Mouse (Mus musculus) midbrain, postnatal 0 days (tissue): ENCODE results near the gene Wdr83os. TPM values are rescaled to one million over a fixed set of nuclear protein-coding genes. Genes with fewer than 3 reads are reported as not detected.

Experiments
- ATAC-seq: fragments of 200-750 bp; cut with Nextera tagmentation; 2 replicates; pipeline ENCODE4 v1.8.0; 2017; ENCODE audit warnings: moderate number of reproducible peaks, mild to moderate bottlenecking, moderate TSS enrichment, moderate library complexity; ENCODE audit not compliant: low FRiP score
- DNase-seq: peaks from one replicate; pipeline ENCODE4 v3.0.0-alpha.2; 2015; ENCODE audit warnings: low spot score
- H3K27ac ChIP-seq: fragments of 300-500 bp; sonication (generic); 2 replicates; pipeline ENCODE4 v1.5.1; 2014; ENCODE audit warnings: low read depth, mild to moderate bottlenecking, low read length, mixed read lengths
- H3K27me3 ChIP-seq: fragments of 300-500 bp; sonication (generic); 2 replicates; pipeline ENCODE4 v1.6.1; 2014; ENCODE audit warnings: low read length, control low read depth, mixed read lengths; ENCODE audit not compliant: insufficient read depth
- H3K36me3 ChIP-seq: fragments of 300-500 bp; sonication (generic); 2 replicates; pipeline ENCODE4 v1.6.1; 2014; ENCODE audit warnings: low read length, control low read depth, mixed read lengths; ENCODE audit not compliant: insufficient read depth
- H3K4me1 ChIP-seq: fragments of 300-500 bp; sonication (generic); 2 replicates; pipeline ENCODE4 v1.6.1; 2014; ENCODE audit warnings: mild to moderate bottlenecking, control low read depth, antibody characterized with exemption, low read length, mixed read lengths; ENCODE audit not compliant: insufficient read depth
- H3K4me2 ChIP-seq: fragments of 300-500 bp; sonication (generic); 2 replicates; pipeline ENCODE4 v1.6.1; 2014; ENCODE audit warnings: low read depth, mild to moderate bottlenecking, low read length, mixed read lengths; ENCODE audit not compliant: poor library complexity, severe bottlenecking
- H3K4me3 ChIP-seq: fragments of 300-500 bp; sonication (generic); 2 replicates; pipeline ENCODE4 v1.5.1; 2014; ENCODE audit warnings: low read depth, mild to moderate bottlenecking, low read length, moderate library complexity
- H3K9ac ChIP-seq: fragments of 300-500 bp; sonication (generic); replicated peaks from 2 replicates; pipeline ENCODE4 v1.6.1; 2014; ENCODE audit warnings: mild to moderate bottlenecking, low read length, moderate library complexity, mixed read lengths; ENCODE audit not compliant: poor library complexity, severe bottlenecking
- H3K9me3 ChIP-seq: fragments of 300-500 bp; sonication (generic); 2 replicates; pipeline ENCODE4 v1.6.1; 2016; ENCODE audit warnings: low read length, control low read depth
- CTCF ChIP-seq: IDR thresholded peaks from 2 replicates; pipeline ENCODE4 v1.5.1; 2016; ENCODE audit warnings: antibody characterized with exemption, mild to moderate bottlenecking
- WGBS: fragments of 180-500 bp; shearing (Covaris S2); extraction: QIAGEN DNeasy Blood & Tissue Kit; methylation state at CpG from one replicate; pipeline ENCODE4 v1.1.7; 2014; 5-methylcytosine and 5-hydroxymethylcytosine counted together
- polyA plus RNA-seq: library from polyadenylated mRNA; unstranded; fragments of >200 nt; fragmentation: Nextera tagmentation; extraction: Ambion mirVana; gene quantifications from 2 replicates; pipeline ENCODE4 v1.2.1, GENCODE M21; 2015
- total RNA-seq: library from RNA; depleted of rRNA; stranded (reverse); fragments of >200 nt; gene quantifications from 2 replicates; pipeline ENCODE4 v1.2.3, GENCODE M21; 2014

The Wdr83os gene
- total and polyA plus RNA-seq, 2 experiments from 2014 or later = 105 to 129 TPM

GRCm38 (mm10) chr8:85035728-85036310 is 44.7 kb upstream of the Wdr83os start:
- ATAC-seq = peak; percentile 6; the same call in 1 of the 2 replicates
- H3K9me3 ChIP-seq = no peaks in the 10 kb centered on the region
- H3K27me3 ChIP-seq = no peaks in the 10 kb centered on the region
- H3K4me3 ChIP-seq = peak overlapping the region; percentile 88
- peak; percentile 9 for DNase-seq
- WGBS = 1% methylated on average over 15 of the region's 15 CpGs
- TF ChIP-seq CTCF = no peak
- H3K4me2 ChIP-seq = peak overlapping the region; percentile 80
- peak overlapping the region; percentile 95 for H3K9ac ChIP-seq
- peaks cover 16% of the 10 kb centered on the region for H3K36me3 ChIP-seq
- H3K4me1 ChIP-seq = peaks cover 5% of the 10 kb centered on the region; the same call in 1 of the 2 replicates
- H3K27ac ChIP-seq = peak overlapping the region; percentile 96

- Histone ChIP-seq H3K27ac (peak overlapping the region; percentile 96), H3K4me2 (peak overlapping the region; percentile 80), H3K9me3 (no peaks in the 10 kb centered on the region), H3K4me3 (peak overlapping the region; percentile 88), H3K4me1 (peaks cover 5% of the 10 kb centered on the region; the same call in 1 of the 2 replicates), H3K36me3 (peaks cover 17% of the 10 kb centered on the region), H3K9ac (peak overlapping the region; percentile 95), H3K27me3 (no peaks in the 10 kb centered on the region)
- ATAC-seq (peak; percentile 41; the same call in 1 of the 2 replicates), DNase-seq (no peak)
- 0% methylated on average over 9 of the region's 9 CpGs for WGBS
- TF ChIP-seq CTCF = no peak
These were observed 44.2 kb upstream of the Wdr83os start for GRCm38 (mm10) chr8:85036381-85036717.

GRCm38 (mm10) chr8:85036718-85037365 is 43.7 kb upstream of the Wdr83os start, which contains the start of gene Tnpo2:
Tnpo2 (plus strand) TSS chr8:85036915.
- H3K4me1 ChIP-seq = peaks cover 5% of the 10 kb centered on the region; the same call in 1 of the 2 replicates
- ATAC-seq = peak; percentile 93
- under 1% methylated on average over 59 of the region's 59 CpGs for WGBS

DNA sequence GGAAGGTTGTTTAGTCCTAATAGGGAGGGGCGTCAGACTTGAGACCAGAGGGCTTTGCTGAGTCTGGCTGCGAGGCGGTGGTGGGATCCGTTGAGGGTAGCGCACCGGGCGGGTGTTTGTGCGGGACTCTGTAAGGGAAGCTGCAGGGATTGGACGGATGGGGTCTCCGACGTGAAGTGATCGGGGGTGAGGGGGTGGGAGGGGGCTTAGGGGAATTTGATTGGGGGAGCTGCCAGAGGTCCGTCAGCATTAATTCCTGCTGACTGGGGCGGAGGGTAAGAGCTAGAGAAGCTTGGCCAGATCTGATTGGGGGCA is 43.2 kb upstream of the Wdr83os start:
- peak overlapping the region; percentile 96 for H3K27ac ChIP-seq
- WGBS = 0% methylated on average over 13 of the region's 14 CpGs
- H3K9me3 ChIP-seq = no peaks in the 10 kb centered on the region
- DNase-seq (peak; percentile 62), ATAC-seq (peak; percentile 73)
- peak overlapping the region; percentile 88 for H3K4me3 ChIP-seq
- H3K27me3 ChIP-seq = no peaks in the 10 kb centered on the region
- H3K36me3 ChIP-seq = peaks cover 12% of the 10 kb centered on the region
- TF ChIP-seq CTCF = no peak
- H3K9ac ChIP-seq = peak overlapping the region; percentile 95
- peaks cover 5% of the 10 kb centered on the region; the same call in 1 of the 2 replicates for H3K4me1 ChIP-seq
- H3K4me2 ChIP-seq = peak overlapping the region; percentile 98

More at GRCm38 (mm10) chr8:85036718-85037365, 43.7 kb upstream of the Wdr83os start, which contains the start of gene Tnpo2:
- Histone ChIP-seq H3K27ac (peak within 1 kb of the TSS; percentile 96), H3K27me3 (no peaks in the 10 kb centered on the region), H3K4me3 (peak within 1 kb of the TSS; percentile 88), H3K36me3 (peaks cover 13% of the 10 kb centered on the region), H3K4me2 (peak within 1 kb of the TSS; percentile 98), H3K9me3 (no peaks in the 10 kb centered on the region), H3K9ac (peak within 1 kb of the TSS; percentile 95)
- no peak for TF ChIP-seq CTCF
- peak; percentile 99 for DNase-seq

GRCm38 (mm10) chr8:85037681-85038531 is 42.6 kb upstream of the Wdr83os start:
- no peaks in the 10 kb centered on the region for H3K9me3 ChIP-seq
- H3K9ac ChIP-seq = peak overlapping the region; percentile 95
- H3K27ac ChIP-seq = peak overlapping the region; percentile 96
- ATAC-seq (no peak), DNase-seq (peak; percentile 50)
- peaks cover 5% of the 10 kb centered on the region; the same call in 1 of the 2 replicates for H3K4me1 ChIP-seq
- peak overlapping the region; percentile 88 for H3K4me3 ChIP-seq
- no peaks in the 10 kb centered on the region for H3K27me3 ChIP-seq
- TF ChIP-seq CTCF = no peak
- H3K4me2 ChIP-seq = peak overlapping the region; percentile 98
- H3K36me3 ChIP-seq = peaks cover 14% of the 10 kb centered on the region
- under 1% methylated on average over 48 of the region's 57 CpGs for WGBS
